In genomic region chr3:51560511-51561108, GRCm38 (mm10) we compare ENCODE assay signal across 8 mouse cellular contexts. TPM values are rescaled to one million over a fixed set of nuclear protein-coding genes. Genes with fewer than 3 reads are reported as not detected.
DNase-seq lines count a peak whose midpoint lies in the region; ATAC-seq lines count a peak whose summit lies in the region.

TSS of gene Setd7 (minus strand) at chr3:51560879.

- WGBS in intestine, embryonic 15.5 days, result under 1% methylated on average over 46 of the region's 48 CpGs

- H3K4me2 ChIP-seq in intestine, embryonic 15.5 days (replicated peaks), result peak within 1 kb of the TSS; percentile 99

- peak within 1 kb of the TSS; percentile 89 for H3K4me3 ChIP-seq in intestine, embryonic 15.5 days (replicated peaks)

- peak; percentile 80 for ATAC-seq in intestine, embryonic 15.5 days

- peak within 1 kb of the TSS; percentile 92 for H3K9ac ChIP-seq in intestine, embryonic 15.5 days

- H3K4me1 ChIP-seq in intestine, embryonic 15.5 days (replicated peaks), result peaks cover 12% of the 10 kb centered on the region; the same call in 1 of the 2 replicates

- intact Hi-C loops in gastrocnemius, postnatal 36 days (cut with DNase I), result loop anchor here (5.0 kb wide), 1 partner anchor 48 kb away; no protein-coding TSS in a partner anchor
- intact Hi-C loops in left cerebral cortex, postnatal 25 days (cut with DNase I), result loop anchor here (2.0 to 5.0 kb wide), 3 partner anchors 48 to 542 kb away; no protein-coding TSS in a partner anchor

- H3K27me3 ChIP-seq in intestine, embryonic 15.5 days (replicated peaks), result no peaks in the 10 kb centered on the region

- H3K9me3 ChIP-seq in intestine, embryonic 15.5 days, result no peaks in the 10 kb centered on the region

- H3K27ac ChIP-seq in intestine, embryonic 15.5 days, result peak within 1 kb of the TSS; percentile 96

- H3K36me3 ChIP-seq in intestine, embryonic 15.5 days, result no peaks in the 10 kb centered on the region

- DNase-seq in adrenal gland, adult (ENCODE audit: inconsistent age in 2 of 2, low spot score in 1 of 2), result peak; percentile 88 to 96
- DNase-seq in embryo, embryonic 10 days (ENCODE audit: low spot score), result peak; percentile 84
- peak; percentile 74 to 79 for DNase-seq in gastrocnemius, postnatal 36 days
- DNase-seq in left cerebral cortex, postnatal 25 days (ENCODE audit: low spot score in 2 of 2), result peak; percentile 79 to 82
- peak; percentile 86 for DNase-seq in mesoderm, embryonic 11.5 days (ENCODE audit: low read depth, low spot score)
- peak; percentile 74 to 80 for DNase-seq in right cerebral cortex, postnatal 36 days (ENCODE audit: low spot score in 2 of 2)
- DNase-seq in urinary bladder, postnatal 4 days (ENCODE audit: low spot score in 2 of 2), result peak; percentile 67 to 76

RNA-seq across cellular contexts. Expression of gene Setd7, which starts in this region (rescaled TPM):
- 100 to 1,000 TPM; 144 to 153 TPM for total RNA-seq in gastrocnemius, postnatal 36 days (2021)
- 2.4 and 2.9 TPM in 2 replicates for polyA plus RNA-seq in intestine, embryonic 15.5 days (2015; fragmentation: Nextera tagmentation; extraction: Ambion mirVana)
- 100 to 1,000 TPM; 135 to 139 TPM for total RNA-seq in left cerebral cortex, postnatal 25 days (2021)

Comparison
In these comparisons a context has a peak if more than half of its experiments do, and no peak if none do; other contexts are left out.
1. Peak in every context shown above with its lines: DNase-seq, ATAC-seq, H3K4me3 ChIP-seq and H3K27ac ChIP-seq.